Mouse (Mus musculus): ENCODE results near the gene Phgr1.

DNA sequence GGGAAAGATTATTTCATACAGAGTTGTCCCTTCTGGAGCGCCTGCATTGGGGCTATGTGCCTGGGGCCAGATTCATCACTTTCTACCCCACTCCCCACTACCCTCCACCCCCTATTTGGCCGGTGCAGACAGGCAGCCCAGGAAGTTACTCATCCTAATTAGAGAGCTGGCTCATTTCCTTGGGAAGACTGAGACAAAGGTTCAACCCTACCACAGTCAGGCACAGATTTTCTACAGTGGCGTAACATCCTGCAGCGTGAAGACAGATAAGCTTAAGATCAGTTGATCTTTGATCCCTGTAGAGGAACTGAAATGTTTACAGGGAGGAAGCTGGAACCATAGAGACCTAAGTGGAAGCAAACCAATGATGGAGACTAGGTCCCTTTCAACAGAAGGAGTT, 9.7 kb downstream of the Phgr1 start:
- TF ChIP-seq FLI1 (IDR thresholded peaks at IDR 0.05; ENCODE audit: low read length), result no peak
- no peak for TF ChIP-seq GATA1 (IDR thresholded peaks at IDR 0.05; ENCODE audit: borderline replicate concordance, low read length)
